Mouse (Mus musculus) heart, adult 11 months (tissue): Measurements from ENCODE around the gene 1810046K07Rik.

Source experiments
- DNase-seq: peaks from one replicate; pipeline ENCODE4 v3.0.0; 2022

The 1810046K07Rik gene

DNA sequence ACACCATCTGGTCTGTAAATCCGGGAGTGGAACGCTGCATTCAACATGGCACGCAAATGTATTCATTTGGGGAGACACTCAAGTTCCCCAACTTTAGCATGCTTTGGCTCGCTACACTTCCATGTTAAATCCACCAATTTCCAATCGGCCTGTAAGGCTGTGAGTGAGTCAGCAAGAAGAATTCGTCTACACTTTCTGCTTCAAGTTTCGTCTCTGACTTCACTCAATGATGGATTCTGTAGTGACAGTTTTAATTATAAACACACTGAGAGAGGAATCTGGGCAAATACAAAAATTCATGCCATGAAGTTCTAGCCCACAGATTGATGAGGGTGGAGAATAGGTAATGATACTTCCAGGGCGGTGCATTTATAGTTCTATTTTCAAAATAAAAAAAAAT is 35.2 kb downstream of the 1810046K07Rik start:
- DNase-seq, result no peak

GRCm38 (mm10) chr9:51292674-51293073 is 36.0 kb downstream of the 1810046K07Rik start:
- peak; percentile 94 for DNase-seq

DNA sequence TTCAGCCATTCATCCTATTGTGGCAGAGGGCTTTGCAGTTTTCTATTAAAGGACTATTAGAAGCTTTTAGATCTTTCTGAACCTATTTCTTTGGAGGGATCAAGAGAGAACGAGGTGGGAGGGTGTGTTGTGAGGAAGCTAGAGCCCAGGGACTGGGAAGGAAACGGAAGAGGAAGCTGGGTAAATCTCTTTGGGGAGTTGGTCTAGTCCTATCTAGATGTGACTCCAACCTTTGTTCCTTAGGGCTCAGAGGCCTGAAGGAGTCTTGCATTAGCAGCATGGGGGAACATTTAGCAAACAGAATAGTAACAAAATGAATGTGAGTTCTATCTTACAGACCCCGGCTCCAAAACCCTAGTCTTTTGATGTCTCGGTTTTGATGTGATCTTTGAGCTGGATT is 37.7 kb downstream of the 1810046K07Rik start:
- no peak for DNase-seq

GRCm38 (mm10) chr9:51286079-51286478 is 42.6 kb downstream of the 1810046K07Rik start:
- DNase-seq, result peak; percentile 50

DNA sequence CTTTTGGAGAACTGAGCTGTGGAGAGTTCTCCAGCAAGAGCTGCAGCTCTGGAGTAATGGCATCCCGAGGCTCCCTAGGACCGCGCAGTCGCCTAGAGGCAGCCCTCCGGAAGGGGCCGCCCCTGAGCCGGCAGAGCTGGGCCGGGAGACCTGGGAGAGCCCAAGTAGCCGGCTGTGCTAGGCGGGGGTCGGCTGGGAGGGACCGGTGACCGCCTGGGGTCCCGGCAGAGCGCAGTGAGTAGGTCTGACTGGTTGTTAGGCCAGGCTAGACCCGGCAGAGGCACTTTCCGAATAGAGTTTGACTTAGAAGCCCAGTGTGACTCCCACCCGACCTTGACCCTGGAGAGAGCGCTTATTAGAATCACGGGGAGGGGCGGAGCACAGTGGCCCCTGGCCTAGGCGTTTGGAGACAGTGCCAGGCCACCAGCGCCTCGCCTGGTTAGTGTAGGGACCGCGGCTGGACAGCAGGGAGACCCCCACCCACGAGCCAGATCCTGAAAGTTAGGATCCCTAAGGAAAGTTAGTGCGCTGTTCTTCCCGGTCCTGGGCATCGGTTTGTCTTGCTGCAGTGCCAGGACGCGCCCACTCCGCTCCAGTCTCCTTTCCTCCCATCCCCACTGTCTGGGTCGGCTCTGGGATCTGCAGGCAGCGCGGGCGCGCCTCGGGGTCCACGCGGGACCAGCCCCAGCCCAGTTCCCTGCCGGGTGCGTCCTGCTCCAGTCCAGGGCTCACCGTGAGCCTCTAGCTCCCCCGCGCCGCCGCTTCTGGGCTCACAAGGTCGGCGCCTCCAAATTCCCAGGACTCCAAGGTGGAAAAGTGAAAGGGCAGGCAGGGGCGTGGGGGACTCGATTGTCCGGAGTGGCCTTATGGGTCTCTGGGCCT is 50.0 kb downstream of the 1810046K07Rik start, which contains the start of gene Colca2:
Gene Colca2 (minus strand): TSS at position 70 of the 882 bp plus-strand sequence.
- peak; percentile 99 for DNase-seq

DNA sequence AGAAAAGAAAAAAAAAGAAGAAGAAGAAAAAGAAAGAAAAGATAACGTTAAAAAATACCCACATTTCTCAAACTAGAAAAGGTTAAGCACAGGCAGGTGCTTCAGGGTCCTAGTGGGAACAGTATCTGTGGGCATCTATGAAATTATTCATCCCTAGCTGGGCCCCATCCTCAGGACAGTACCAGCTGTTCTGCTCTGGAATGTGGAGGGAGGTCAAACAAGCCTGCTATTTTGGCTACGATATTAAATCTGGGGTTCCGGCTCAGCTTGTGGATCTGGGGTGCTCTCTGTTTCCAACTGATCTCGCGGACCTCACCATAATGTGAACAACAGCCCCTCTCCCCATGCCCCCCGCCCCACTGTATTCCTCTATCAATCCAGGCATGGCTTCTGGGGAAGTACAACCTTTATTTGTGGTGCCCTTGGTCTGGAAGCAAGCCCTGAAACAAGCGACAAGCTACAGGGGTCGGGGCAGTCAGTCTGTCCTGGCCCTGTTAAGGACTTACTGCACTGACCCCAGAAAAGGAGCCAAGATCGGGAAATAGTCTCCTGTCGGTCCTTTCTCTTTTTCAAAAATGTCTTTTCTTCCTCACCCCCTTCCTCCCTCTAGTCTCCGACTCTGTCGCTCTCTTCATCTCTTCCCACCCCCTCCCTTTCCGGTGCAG is 50.8 kb downstream of the 1810046K07Rik start:
- DNase-seq, result no peak

- peak; percentile 80 for DNase-seq
Observed at GRCm38 (mm10) chr9:51274678-51275077, 54.0 kb downstream of the 1810046K07Rik start.

DNA sequence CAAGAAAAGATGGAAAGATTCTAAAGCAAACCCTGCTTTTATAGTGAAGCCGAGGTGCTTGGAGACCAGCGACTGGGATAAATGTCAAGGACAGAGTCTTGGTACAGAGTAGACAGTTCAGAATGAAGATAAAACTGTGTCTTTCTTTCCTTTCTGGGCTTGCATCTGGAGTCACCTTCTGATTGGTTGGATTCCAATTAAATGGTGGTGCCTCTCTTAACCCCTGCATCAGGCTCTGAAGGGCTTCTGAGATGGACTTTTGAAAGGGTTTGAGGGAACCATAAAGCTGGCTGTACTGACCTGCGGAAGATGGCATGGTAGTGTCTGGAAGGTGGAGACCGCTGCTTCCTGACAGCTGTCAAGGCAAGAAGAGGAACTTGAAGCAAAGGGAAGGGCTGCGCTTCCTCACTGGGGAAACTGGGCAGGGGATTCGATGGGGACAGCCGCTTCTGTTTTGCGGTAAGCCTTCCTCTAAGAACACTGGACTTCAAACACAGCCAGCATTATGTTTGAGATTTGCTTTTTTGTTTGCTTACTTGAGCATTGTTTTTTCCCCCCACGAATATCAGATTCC is 55.0 kb downstream of the 1810046K07Rik start:
- DNase-seq, result peak; percentile 92

- DNase-seq, result peak; percentile 57
Observed at GRCm38 (mm10) chr9:51272102-51272501, 56.6 kb downstream of the 1810046K07Rik start.

- peak; percentile 42 for DNase-seq
Observed at GRCm38 (mm10) chr9:51271073-51271472, 57.6 kb downstream of the 1810046K07Rik start.

GRCm38 (mm10) chr9:51268852-51269251 is 59.9 kb downstream of the 1810046K07Rik start:
- DNase-seq, result no peak

DNA sequence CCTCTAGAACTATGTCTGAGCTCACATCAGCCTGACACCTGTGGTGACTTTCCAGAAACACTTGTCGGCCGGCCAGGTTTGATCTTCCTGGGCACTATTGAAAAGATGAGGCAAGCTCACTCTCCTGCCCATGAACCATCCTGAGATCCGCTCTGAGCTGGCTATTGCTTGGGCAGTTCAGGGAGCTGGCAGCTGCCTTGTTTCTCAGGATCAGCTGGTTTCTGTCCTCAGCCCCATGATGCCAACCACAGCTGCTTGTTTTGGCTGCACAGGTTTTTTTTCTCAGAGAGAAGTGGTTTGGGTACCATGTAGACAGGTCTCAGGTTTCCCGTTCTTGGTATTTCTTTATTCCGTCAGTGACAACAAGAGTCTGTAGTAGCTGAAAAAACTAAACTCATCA is 70.3 kb downstream of the 1810046K07Rik start:
- DNase-seq, result no peak

- DNase-seq, result no peak
Observed at GRCm38 (mm10) chr9:51256780-51257502, 71.8 kb downstream of the 1810046K07Rik start.
